Mouse (Mus musculus) liver, embryonic 11.5 days (tissue): Measurements from ENCODE around the gene Sorbs2. TPM values are rescaled to one million over a fixed set of nuclear protein-coding genes. Genes with fewer than 3 reads are reported as not detected.

Source experiments
- ATAC-seq: fragments of 200-750 bp; cut with Nextera tagmentation; replicated peaks from 2 replicates; pipeline ENCODE4 v1.8.0; 2017; ENCODE audit warnings: moderate number of reproducible peaks, mild to moderate bottlenecking, moderate TSS enrichment, moderate library complexity; ENCODE audit not compliant: low FRiP score
- DNase-seq: peaks from one replicate; pipeline ENCODE4 v3.0.0-alpha.2; 2017; ENCODE audit warnings: low spot score
- H3K27ac ChIP-seq: fragments of 300-500 bp; sonication (generic); 2 replicates; pipeline ENCODE4 v1.5.1; 2014; ENCODE audit warnings: mild to moderate bottlenecking, low read depth, low read length, control low read depth
- H3K27me3 ChIP-seq: fragments of 300-500 bp; sonication (generic); replicated peaks from 2 replicates; pipeline ENCODE4 v1.6.1; 2014; ENCODE audit warnings: low read length, mixed read lengths; ENCODE audit not compliant: control insufficient read depth, insufficient read depth
- H3K36me3 ChIP-seq: fragments of 300-500 bp; sonication (generic); 2 replicates; pipeline ENCODE4 v1.6.1; 2014; ENCODE audit warnings: mild to moderate bottlenecking, low read length, moderate library complexity, mixed read lengths; ENCODE audit not compliant: control insufficient read depth, insufficient read depth
- H3K4me1 ChIP-seq: fragments of 300-500 bp; sonication (generic); replicated peaks from 2 replicates; pipeline ENCODE4 v1.6.1; 2014; ENCODE audit warnings: low read length, mixed read lengths; ENCODE audit not compliant: control insufficient read depth, insufficient read depth
- H3K4me2 ChIP-seq: fragments of 300-500 bp; sonication (generic); 2 replicates; pipeline ENCODE4 v1.6.1; 2014; ENCODE audit warnings: mild to moderate bottlenecking, control low read depth, moderate library complexity
- H3K4me3 ChIP-seq: fragments of 300-500 bp; sonication (generic); 2 replicates; pipeline ENCODE4 v1.5.1; 2014; ENCODE audit warnings: low read depth, low read length, control low read depth
- H3K9ac ChIP-seq: fragments of 300-500 bp; sonication (generic); 2 replicates; pipeline ENCODE4 v1.6.1; 2014; ENCODE audit warnings: low read depth, low read length, control low read depth
- H3K9me3 ChIP-seq: fragments of 300-500 bp; sonication (generic); 2 replicates; pipeline ENCODE4 v1.6.1; 2016; ENCODE audit warnings: low read length, inconsistent platforms, mixed read lengths; ENCODE audit not compliant: control insufficient read depth
- WGBS: fragments of 180-500 bp; shearing (Covaris S2); extraction: QIAGEN DNeasy Blood & Tissue Kit; methylation state at CpG from one replicate; pipeline ENCODE4 v1.1.7; 2014; 5-methylcytosine and 5-hydroxymethylcytosine counted together
- polyA plus RNA-seq: library from polyadenylated mRNA; unstranded; fragments of >200 nt; fragmentation: Nextera tagmentation; extraction: Ambion mirVana; gene quantifications from 2 replicates; pipeline ENCODE4 v1.2.1, GENCODE M21; 2014

The Sorbs2 gene
- polyA plus RNA-seq, 1 experiment from 2014 or later: 5.7 TPM

GRCm38 (mm10) chr8:45602019-45602418, 94.4 kb downstream of the Sorbs2 start:
- Histone ChIP-seq H3K4me2 (no peak overlapping the region), H3K27ac (no peak overlapping the region), H3K9ac (no peak overlapping the region), H3K36me3 (no peaks in the 10 kb centered on the region), H3K4me3 (no peak overlapping the region), H3K9me3 (no peaks in the 10 kb centered on the region), H3K27me3 (no peaks in the 10 kb centered on the region), H3K4me1 (no peaks in the 10 kb centered on the region)
- WGBS: 75% methylated on average over 4 of the region's 4 CpGs
- DNase-seq (no peak), ATAC-seq (no peak)

- WGBS: 70% methylated on average over 1 of the region's 1 CpGs
- no peak overlapping the region for H3K4me3 ChIP-seq
Measured at GRCm38 (mm10) chr8:45605419-45605818, 97.8 kb downstream of the Sorbs2 start.

GRCm38 (mm10) chr8:45607012-45607411, 99.4 kb downstream of the Sorbs2 start:
- H3K4me3 ChIP-seq: no peak overlapping the region
- H3K27me3 ChIP-seq: no peaks in the 10 kb centered on the region
- H3K9me3 ChIP-seq: no peaks in the 10 kb centered on the region
- H3K4me1 ChIP-seq: no peaks in the 10 kb centered on the region; the same call in 1 of the 2 replicates
- no peaks in the 10 kb centered on the region for H3K36me3 ChIP-seq
- H3K27ac ChIP-seq: no peak overlapping the region
- no peak overlapping the region for H3K9ac ChIP-seq
- ATAC-seq (no peak), DNase-seq (no peak)
- H3K4me2 ChIP-seq: no peak overlapping the region
- WGBS: 84% methylated on average over 6 of the region's 6 CpGs

More at GRCm38 (mm10) chr8:45605419-45605818, 97.8 kb downstream of the Sorbs2 start:
- no peak overlapping the region for H3K27ac ChIP-seq
- no peaks in the 10 kb centered on the region for H3K36me3 ChIP-seq
- no peaks in the 10 kb centered on the region; the same call in 1 of the 2 replicates for H3K4me1 ChIP-seq
- DNase-seq (no peak), ATAC-seq (no peak)
- H3K9ac ChIP-seq: no peak overlapping the region
- no peaks in the 10 kb centered on the region for H3K9me3 ChIP-seq
- no peaks in the 10 kb centered on the region for H3K27me3 ChIP-seq
- H3K4me2 ChIP-seq: no peak overlapping the region

DNA sequence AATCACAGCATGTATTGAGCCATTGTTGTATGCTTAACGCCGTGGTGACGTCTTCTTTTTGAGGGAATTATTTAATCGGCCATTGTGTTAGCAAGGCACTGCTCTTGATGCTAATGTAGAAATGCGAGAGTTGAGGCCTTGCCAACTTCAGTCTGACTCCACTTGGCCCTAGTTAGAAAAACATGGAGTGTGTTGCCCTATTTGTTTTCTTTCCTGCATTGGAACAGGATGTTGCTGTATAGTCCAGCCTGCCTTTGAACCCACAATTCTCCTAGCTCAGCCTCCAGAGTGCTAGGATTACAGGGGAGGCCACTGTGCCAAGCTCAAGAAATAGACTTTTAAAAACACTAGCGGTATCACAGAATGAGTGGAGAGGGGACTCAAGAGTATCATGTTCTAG, 100.8 kb downstream of the Sorbs2 start:
- Histone ChIP-seq H3K27ac (no peak overlapping the region), H3K27me3 (no peaks in the 10 kb centered on the region), H3K9me3 (no peaks in the 10 kb centered on the region), H3K9ac (no peak overlapping the region), H3K4me2 (no peak overlapping the region), H3K4me1 (no peaks in the 10 kb centered on the region; the same call in 1 of the 2 replicates), H3K36me3 (no peaks in the 10 kb centered on the region), H3K4me3 (no peak overlapping the region)
- DNase-seq (no peak), ATAC-seq (no peak)
- 89% methylated on average over 6 of the region's 6 CpGs for WGBS

DNA sequence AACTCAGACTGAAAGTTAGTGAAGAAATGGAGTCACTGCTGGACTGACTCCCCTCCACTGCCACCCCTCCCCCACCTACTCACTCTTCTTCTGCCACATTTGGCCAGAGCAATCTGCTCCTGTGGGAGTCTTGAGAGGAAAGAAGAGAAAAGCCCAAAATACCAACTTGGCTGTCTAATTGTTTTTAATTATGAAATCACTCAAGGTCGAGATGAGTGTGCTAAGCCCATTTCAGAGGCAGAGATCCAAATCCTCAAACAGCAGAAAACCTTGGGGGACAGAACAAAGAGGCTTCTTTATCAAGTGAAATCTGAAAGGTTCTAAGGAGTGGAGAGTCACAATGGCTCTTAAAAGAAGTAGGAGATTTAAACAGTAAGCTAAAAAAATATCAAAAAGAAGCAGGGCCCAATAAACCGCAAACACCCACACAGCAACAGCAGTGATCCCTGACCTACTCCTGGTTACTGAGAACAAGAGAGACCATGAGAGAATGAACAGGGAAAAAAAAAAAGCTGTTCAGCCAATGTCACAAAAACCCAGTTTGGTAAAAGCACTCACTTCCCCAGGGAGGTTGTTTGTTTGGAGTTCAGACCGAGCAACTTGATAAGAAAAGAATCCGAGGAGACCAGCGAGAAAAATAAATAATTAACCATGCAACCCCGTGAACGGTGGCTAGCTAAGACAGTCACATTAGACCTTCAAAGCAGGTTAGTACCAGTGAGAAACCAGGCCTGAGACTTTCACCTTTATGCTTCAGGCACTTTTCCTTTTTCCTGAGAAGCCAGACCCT, 103.0 kb downstream of the Sorbs2 start:
- Histone ChIP-seq H3K36me3 (no peaks in the 10 kb centered on the region), H3K4me2 (no peak overlapping the region), H3K4me3 (no peak overlapping the region), H3K27me3 (no peaks in the 10 kb centered on the region), H3K9me3 (no peaks in the 10 kb centered on the region), H3K9ac (no peak overlapping the region), H3K27ac (no peak overlapping the region), H3K4me1 (no peaks in the 10 kb centered on the region; the same call in 1 of the 2 replicates)
- no peak for DNase-seq
- 35% methylated on average over 7 of the region's 7 CpGs for WGBS
- ATAC-seq: no peak

DNA sequence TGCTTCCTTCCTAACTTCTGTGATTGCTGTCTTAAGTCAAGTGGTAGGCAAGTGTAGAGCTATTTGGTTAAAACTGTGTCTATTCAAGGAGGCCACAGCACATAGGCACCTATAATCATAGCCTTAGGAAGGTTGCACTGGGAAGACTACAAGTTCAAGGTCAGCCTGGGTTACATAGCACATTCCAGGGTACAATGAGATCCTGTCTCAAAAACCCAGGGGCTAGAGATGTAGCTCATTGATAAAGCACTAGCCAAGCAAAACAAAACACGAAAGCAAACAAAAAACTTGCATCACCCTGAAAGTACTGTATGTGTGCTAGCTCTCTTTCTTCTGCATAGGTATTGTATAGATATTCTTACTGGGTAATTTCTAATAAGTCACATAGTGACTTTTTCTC, 103.7 kb downstream of the Sorbs2 start:
- H3K9me3 ChIP-seq: no peaks in the 10 kb centered on the region
- H3K4me3 ChIP-seq: no peak overlapping the region
- DNase-seq (no peak), ATAC-seq (no peak)
- no peak overlapping the region for H3K9ac ChIP-seq
- no peak overlapping the region for H3K4me2 ChIP-seq
- H3K4me1 ChIP-seq: no peaks in the 10 kb centered on the region; the same call in 1 of the 2 replicates
- no peaks in the 10 kb centered on the region for H3K27me3 ChIP-seq
- WGBS: 59% methylated on average over 1 of the region's 1 CpGs
- no peaks in the 10 kb centered on the region for H3K36me3 ChIP-seq
- H3K27ac ChIP-seq: no peak overlapping the region

DNA sequence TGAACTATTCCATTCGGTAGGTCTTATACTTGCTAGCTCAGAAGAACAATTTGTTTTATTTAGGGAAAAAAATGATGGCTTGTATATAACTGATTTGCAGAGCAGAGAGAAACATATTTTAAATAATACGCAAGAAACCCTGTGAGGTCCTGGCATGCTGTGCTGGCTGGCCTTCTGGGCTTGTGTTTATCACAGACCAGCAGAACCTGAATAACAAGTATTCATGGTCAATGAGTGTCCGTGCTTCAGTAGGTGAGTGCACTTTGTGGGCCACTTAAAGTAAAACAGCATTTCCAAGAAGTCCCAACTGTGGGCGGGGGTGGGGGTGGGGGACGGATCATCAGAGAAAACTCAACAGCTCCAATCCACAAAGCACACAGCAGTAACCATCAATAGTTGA, 107.0 kb downstream of the Sorbs2 start:
- H3K9me3 ChIP-seq: no peaks in the 10 kb centered on the region
- no peak overlapping the region for H3K4me3 ChIP-seq
- H3K4me1 ChIP-seq: no peaks in the 10 kb centered on the region; the same call in 1 of the 2 replicates
- WGBS: 40% methylated on average over 5 of the region's 5 CpGs
- DNase-seq (no peak), ATAC-seq (no peak)
- H3K36me3 ChIP-seq: no peaks in the 10 kb centered on the region
- H3K9ac ChIP-seq: no peak overlapping the region
- no peak overlapping the region for H3K27ac ChIP-seq
- no peaks in the 10 kb centered on the region for H3K27me3 ChIP-seq
- H3K4me2 ChIP-seq: no peak overlapping the region

DNA sequence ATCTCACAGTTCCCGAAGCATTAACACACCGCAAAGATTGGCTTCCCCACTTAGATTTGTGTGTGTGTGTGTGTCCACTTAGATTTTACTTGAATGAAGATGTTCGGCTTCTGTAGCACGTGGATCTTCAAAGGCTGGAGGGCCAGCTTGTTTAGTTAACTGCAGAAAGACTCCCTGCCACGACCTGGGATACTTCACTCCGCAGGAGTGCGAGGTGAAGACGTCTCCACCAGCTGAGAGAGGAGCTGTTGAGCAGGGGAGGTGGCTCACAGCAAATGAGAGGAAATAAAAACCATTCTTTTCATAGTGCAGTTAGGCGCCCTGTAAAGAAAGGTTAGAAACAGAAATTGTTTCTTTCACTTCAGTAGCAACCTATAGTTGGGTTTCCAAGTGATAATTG, 107.5 kb downstream of the Sorbs2 start:
- no peak overlapping the region for H3K9ac ChIP-seq
- DNase-seq (no peak), ATAC-seq (no peak)
- H3K4me3 ChIP-seq: no peak overlapping the region
- no peak overlapping the region for H3K4me2 ChIP-seq
- no peak overlapping the region for H3K27ac ChIP-seq
- 20% methylated on average over 9 of the region's 9 CpGs for WGBS
- H3K27me3 ChIP-seq: no peaks in the 10 kb centered on the region
- no peaks in the 10 kb centered on the region; the same call in 1 of the 2 replicates for H3K4me1 ChIP-seq
- H3K36me3 ChIP-seq: no peaks in the 10 kb centered on the region
- H3K9me3 ChIP-seq: no peaks in the 10 kb centered on the region

DNA sequence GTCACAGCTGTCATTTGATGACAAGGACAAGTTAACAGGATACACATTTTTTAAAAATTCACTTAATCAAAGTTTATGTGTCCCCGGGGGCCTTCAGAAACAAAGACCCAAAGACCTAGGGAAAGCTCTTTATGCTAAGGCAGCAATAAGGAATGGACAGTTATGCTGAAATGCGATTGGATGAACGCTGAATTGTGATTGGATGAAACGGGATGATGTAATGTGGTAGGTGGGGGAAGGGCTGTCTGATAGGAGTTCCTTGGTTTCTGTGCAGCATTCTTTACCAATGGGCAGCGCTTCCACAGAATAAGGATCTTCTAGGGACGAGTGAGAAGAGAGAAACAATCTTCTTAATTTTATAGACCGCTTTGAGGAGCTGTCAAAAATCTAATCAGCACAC, 108.0 kb downstream of the Sorbs2 start:
- H3K4me3 ChIP-seq: no peak overlapping the region
- no peak overlapping the region for H3K9ac ChIP-seq
- H3K36me3 ChIP-seq: no peaks in the 10 kb centered on the region
- no peak for ATAC-seq
- no peaks in the 10 kb centered on the region for H3K9me3 ChIP-seq
- no peak for DNase-seq
- H3K4me2 ChIP-seq: no peak overlapping the region
- no peak overlapping the region for H3K27ac ChIP-seq
- no peaks in the 10 kb centered on the region for H3K27me3 ChIP-seq
- H3K4me1 ChIP-seq: no peaks in the 10 kb centered on the region
- WGBS: 34% methylated on average over 7 of the region's 7 CpGs
